Mouse (Mus musculus): ENCODE results near the gene Zfp617. TPM values are rescaled to one million over a fixed set of nuclear protein-coding genes. Genes with fewer than 3 reads are reported as not detected.
"Not testable (repeated sequence)": the region's sequence is repeated elsewhere in the genome, so short reads cannot be mapped to it uniquely, and the experiment has no call there.

The Zfp617 gene
- 10 to 100 TPM; 27.4 to 30.0 TPM for total RNA-seq (2021)

- intact Hi-C loops (cut with DNase I): loop anchor here (2.0 kb wide), 1 partner anchor 14 kb away; no protein-coding TSS in a partner anchor
Measured at GRCm38 (mm10) chr8:71908309-71909261, at the start of gene Zfp617, which contains the start of gene Zfp882. Gene Zfp617 (plus strand): TSS chr8:71908635. Gene Zfp882 (plus strand): TSS chr8:71908608.

GRCm38 (mm10) chr8:71861551-71861950, 46.9 kb upstream of the Zfp617 start:
- intact Hi-C loops (cut with DNase I); DNase-seq (ENCODE audit: extremely low spot score in 1 of 2, low spot score in 2 of 2): not testable (repeated sequence)

More at GRCm38 (mm10) chr8:71908309-71909261, at the start of gene Zfp617, which contains the start of gene Zfp882:
- DNase-seq (ENCODE audit: extremely low spot score in 1 of 2, low spot score in 2 of 2): peak; percentile 87 to 89

GRCm38 (mm10) chr8:71862038-71862437, 46.4 kb upstream of the Zfp617 start:
- DNase-seq (ENCODE audit: extremely low spot score in 1 of 2, low spot score in 2 of 2); intact Hi-C loops (cut with DNase I): not testable (repeated sequence)

- intact Hi-C loops (cut with DNase I): no loop called here
- DNase-seq (ENCODE audit: extremely low spot score in 1 of 2, low spot score in 2 of 2): peak; percentile 34 to 75
Measured at GRCm38 (mm10) chr8:71881618-71882274, 26.7 kb upstream of the Zfp617 start, which contains the start of gene Zfp709. Gene Zfp709 (plus strand): TSS chr8:71882019.

- intact Hi-C loops (cut with DNase I); DNase-seq (ENCODE audit: extremely low spot score in 1 of 2, low spot score in 2 of 2): not testable (repeated sequence)
Measured at GRCm38 (mm10) chr8:71900666-71901065, 7.8 kb upstream of the Zfp617 start.

GRCm38 (mm10) chr8:71903084-71903483, 5.4 kb upstream of the Zfp617 start:
- intact Hi-C loops (cut with DNase I); DNase-seq (ENCODE audit: extremely low spot score in 1 of 2, low spot score in 2 of 2): not testable (repeated sequence)

GRCm38 (mm10) chr8:71906809-71907208, 1.6 kb upstream of the Zfp617 start:
- DNase-seq (ENCODE audit: extremely low spot score in 1 of 2, low spot score in 2 of 2): no peak
- intact Hi-C loops (cut with DNase I): no loop called here

GRCm38 (mm10) chr8:71907798-71908257, 607 bp upstream of the Zfp617 start:
- intact Hi-C loops (cut with DNase I): loop anchor here (2.0 kb wide), 1 partner anchor 15 kb away; no protein-coding TSS in a partner anchor
- no peak for DNase-seq (ENCODE audit: extremely low spot score in 1 of 2, low spot score in 2 of 2)

- intact Hi-C loops (cut with DNase I): no loop called here
- DNase-seq (ENCODE audit: extremely low spot score in 1 of 2, low spot score in 2 of 2): no peak
Measured at GRCm38 (mm10) chr8:71912286-71912685, 3.9 kb downstream of the Zfp617 start.

GRCm38 (mm10) chr8:71922567-71923401, 14.3 kb downstream of the Zfp617 start:
- intact Hi-C loops (cut with DNase I): loop anchor here (2.0 kb wide), 1 partner anchor 14 kb away; the partner anchor contains the start of genes Zfp617 and Zfp882
- peak; percentile 95 to 97 for DNase-seq (ENCODE audit: extremely low spot score in 1 of 2, low spot score in 2 of 2)

GRCm38 (mm10) chr8:71925791-71926190, 17.4 kb downstream of the Zfp617 start:
- intact Hi-C loops (cut with DNase I): no loop called here
- DNase-seq (ENCODE audit: extremely low spot score in 1 of 2, low spot score in 2 of 2): no peak

- intact Hi-C loops (cut with DNase I): no loop called here
Measured at GRCm38 (mm10) chr8:71926551-71926950, 18.1 kb downstream of the Zfp617 start.

GRCm38 (mm10) chr8:71927779-71928178, 19.3 kb downstream of the Zfp617 start:
- intact Hi-C loops (cut with DNase I): no loop called here

More at GRCm38 (mm10) chr8:71926551-71926950, 18.1 kb downstream of the Zfp617 start:
- DNase-seq (ENCODE audit: extremely low spot score in 1 of 2, low spot score in 2 of 2): no peak

GRCm38 (mm10) chr8:71938037-71938436, 29.6 kb downstream of the Zfp617 start:
- intact Hi-C loops (cut with DNase I); DNase-seq (ENCODE audit: extremely low spot score in 1 of 2, low spot score in 2 of 2): not testable (repeated sequence)

More at GRCm38 (mm10) chr8:71927779-71928178, 19.3 kb downstream of the Zfp617 start:
- DNase-seq (ENCODE audit: extremely low spot score in 1 of 2, low spot score in 2 of 2): no peak

GRCm38 (mm10) chr8:71940293-71941208, 32.1 kb downstream of the Zfp617 start:
- DNase-seq (ENCODE audit: extremely low spot score in 1 of 2, low spot score in 2 of 2): no peak
- intact Hi-C loops (cut with DNase I): no loop called here

- no peak for DNase-seq (ENCODE audit: extremely low spot score in 1 of 2, low spot score in 2 of 2)
- intact Hi-C loops (cut with DNase I): no loop called here
Measured at GRCm38 (mm10) chr8:71941776-71942175, 33.3 kb downstream of the Zfp617 start.

- intact Hi-C loops (cut with DNase I): no loop called here
- DNase-seq (ENCODE audit: extremely low spot score in 1 of 2, low spot score in 2 of 2): no peak
Measured at GRCm38 (mm10) chr8:71948624-71949023, 40.2 kb downstream of the Zfp617 start.

Data from left cerebral cortex, postnatal 10 days (tissue).